Mouse (Mus musculus): ENCODE measurements around the gene Gbx1.

Gene Gbx1

GRCm38 (mm10) chr5:24525360-24526189, 1.4 kb downstream of the Gbx1 start:
- peak; percentile 66 for DNase-seq (ENCODE audit: extremely low spot score, low spot score)

- no peak for DNase-seq (ENCODE audit: extremely low spot score, low spot score)
Observed at GRCm38 (mm10) chr5:24524522-24524921, 2.5 kb downstream of the Gbx1 start.

- DNase-seq (ENCODE audit: extremely low spot score, low spot score) = no peak
Observed at GRCm38 (mm10) chr5:24523806-24524205, 3.2 kb downstream of the Gbx1 start.

- no peak for DNase-seq (ENCODE audit: extremely low spot score, low spot score)
Observed at GRCm38 (mm10) chr5:24521366-24521765, 5.6 kb downstream of the Gbx1 start.

- no peak for DNase-seq (ENCODE audit: extremely low spot score, low spot score)
Observed at GRCm38 (mm10) chr5:24512271-24512670, 14.7 kb downstream of the Gbx1 start.

GRCm38 (mm10) chr5:24510635-24511034, 16.4 kb downstream of the Gbx1 start:
- no peak for DNase-seq (ENCODE audit: extremely low spot score, low spot score)

GRCm38 (mm10) chr5:24508406-24508805, 18.6 kb downstream of the Gbx1 start:
- no peak for DNase-seq (ENCODE audit: extremely low spot score, low spot score)

- no peak for DNase-seq (ENCODE audit: extremely low spot score, low spot score)
Observed at GRCm38 (mm10) chr5:24505513-24505912, 21.5 kb downstream of the Gbx1 start.

- DNase-seq (ENCODE audit: extremely low spot score, low spot score) = no peak
Observed at GRCm38 (mm10) chr5:24502786-24503185, 24.2 kb downstream of the Gbx1 start.

GRCm38 (mm10) chr5:24500851-24501250, 26.2 kb downstream of the Gbx1 start:
- no peak for DNase-seq (ENCODE audit: extremely low spot score, low spot score)

GRCm38 (mm10) chr5:24499113-24499512, 27.9 kb downstream of the Gbx1 start:
- no peak for DNase-seq (ENCODE audit: extremely low spot score, low spot score)

GRCm38 (mm10) chr5:24497526-24497925, 29.5 kb downstream of the Gbx1 start:
- DNase-seq (ENCODE audit: extremely low spot score, low spot score) = no peak

- DNase-seq (ENCODE audit: extremely low spot score, low spot score) = no peak
Observed at GRCm38 (mm10) chr5:24496756-24497155, 30.2 kb downstream of the Gbx1 start.

- DNase-seq (ENCODE audit: extremely low spot score, low spot score) = no peak
Observed at GRCm38 (mm10) chr5:24495019-24495418, 32.0 kb downstream of the Gbx1 start.

- no peak for DNase-seq (ENCODE audit: extremely low spot score, low spot score)
Observed at GRCm38 (mm10) chr5:24492546-24493285, 34.3 kb downstream of the Gbx1 start.

- no peak for DNase-seq (ENCODE audit: extremely low spot score, low spot score)
Observed at GRCm38 (mm10) chr5:24490413-24490920, 36.5 kb downstream of the Gbx1 start.

GRCm38 (mm10) chr5:24486738-24487137, 40.3 kb downstream of the Gbx1 start:
- DNase-seq (ENCODE audit: extremely low spot score, low spot score) = no peak

GRCm38 (mm10) chr5:24486097-24486496, 40.9 kb downstream of the Gbx1 start:
- peak; percentile 89 for DNase-seq (ENCODE audit: extremely low spot score, low spot score)

- no peak for DNase-seq (ENCODE audit: extremely low spot score, low spot score)
Observed at GRCm38 (mm10) chr5:24484963-24485362, 42.0 kb downstream of the Gbx1 start.

- DNase-seq (ENCODE audit: extremely low spot score, low spot score) = peak; percentile 69
Observed at GRCm38 (mm10) chr5:24483326-24483725, 43.7 kb downstream of the Gbx1 start.

- DNase-seq (ENCODE audit: extremely low spot score, low spot score) = no peak
Observed at GRCm38 (mm10) chr5:24482247-24483079, 44.5 kb downstream of the Gbx1 start.
